Mouse (Mus musculus): ENCODE measurements at regions not wholly inside any gene's neighbourhood (a gene's known extent, or its start where the extent isn't known, plus 50 kb on each side); places are given as distances from the start of the nearest gene placed in this dataset.

DNA sequence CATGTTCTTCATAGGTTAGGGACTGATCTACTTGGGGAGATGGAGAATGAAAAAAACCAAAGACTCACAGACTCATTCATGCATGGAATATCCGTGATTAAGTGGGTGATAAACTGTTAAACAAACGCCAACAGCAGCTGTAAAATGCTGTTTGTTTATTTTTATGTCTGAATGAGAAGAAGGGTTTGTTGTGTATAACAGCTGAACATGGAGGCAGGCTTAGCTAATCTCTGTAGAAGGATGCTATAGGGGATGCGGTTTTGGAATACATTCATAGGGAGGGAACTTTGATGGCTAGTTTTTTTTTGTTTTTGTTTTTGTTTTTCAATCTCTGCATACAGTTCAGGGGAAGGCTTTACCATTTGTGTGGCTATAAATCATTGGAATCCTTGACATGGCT lies 977.1 kb upstream of the Cdh8 start:
- TF ChIP-seq CTCF (conservative IDR thresholded peaks at IDR 0.05; ENCODE audit: low read length) (no peak), NANOG (IDR thresholded peaks at IDR 0.05; ENCODE audit: borderline replicate concordance, low read length) (no peak), POU5F1 (IDR thresholded peaks at IDR 0.05; ENCODE audit: borderline replicate concordance, low read length) (no peak)
